Mouse (Mus musculus) heart, embryonic 16.5 days (tissue): Measurements from ENCODE around the gene Eci1. TPM values are rescaled to one million over a fixed set of nuclear protein-coding genes. Genes with fewer than 3 reads are reported as not detected.

Source experiments
- ATAC-seq: fragments of 200-750 bp; cut with Nextera tagmentation; replicated peaks from 2 replicates; pipeline ENCODE4 v1.8.0; 2017; ENCODE audit warnings: moderate number of reproducible peaks; ENCODE audit not compliant: insufficient read depth, low FRiP score; ENCODE audit errors: extremely low read depth
- H3K27ac ChIP-seq: fragments of 300-500 bp; sonication (generic); 2 replicates; pipeline ENCODE4 v1.5.1; 2014; ENCODE audit warnings: mild to moderate bottlenecking, low read length, control low read depth, moderate library complexity
- H3K27me3 ChIP-seq: fragments of 300-500 bp; sonication (generic); 2 replicates; pipeline ENCODE4 v1.6.1; 2014; ENCODE audit warnings: low read length, mixed read lengths; ENCODE audit not compliant: control insufficient read depth, insufficient read depth
- H3K36me3 ChIP-seq: fragments of 300-500 bp; sonication (generic); 2 replicates; pipeline ENCODE4 v1.6.1; 2014; ENCODE audit not compliant: control insufficient read depth, insufficient read depth
- H3K4me1 ChIP-seq: fragments of 300-500 bp; sonication (generic); 2 replicates; pipeline ENCODE4 v1.6.1; 2014; ENCODE audit warnings: low read length, mixed read lengths; ENCODE audit not compliant: control insufficient read depth, insufficient read depth
- H3K4me2 ChIP-seq: fragments of 300-500 bp; sonication (generic); 2 replicates; pipeline ENCODE4 v1.6.1; 2014; ENCODE audit warnings: low read depth, mild to moderate bottlenecking, control low read depth, low read length
- H3K4me3 ChIP-seq: fragments of 300-500 bp; sonication (generic); 2 replicates; pipeline ENCODE4 v1.5.1; 2014; ENCODE audit warnings: mild to moderate bottlenecking, control low read depth, low read length
- H3K9ac ChIP-seq: fragments of 300-500 bp; sonication (generic); 2 replicates; pipeline ENCODE4 v1.6.1; 2014; ENCODE audit warnings: low read length, control low read depth
- H3K9me3 ChIP-seq: fragments of 300-500 bp; sonication (generic); replicated peaks from 2 replicates; pipeline ENCODE4 v1.6.1; 2016; ENCODE audit warnings: low read length; ENCODE audit not compliant: control insufficient read depth
- WGBS: fragments of 180-500 bp; shearing (Covaris S2); extraction: QIAGEN DNeasy Blood & Tissue Kit; methylation state at CpG from one replicate; pipeline ENCODE4 v1.1.7; 2014; 5-methylcytosine and 5-hydroxymethylcytosine counted together
- polyA plus RNA-seq: library from polyadenylated mRNA; unstranded; fragments of >200 nt; fragmentation: Nextera tagmentation; extraction: Ambion mirVana; gene quantifications from 2 replicates; pipeline ENCODE4 v1.2.1, GENCODE M21; 2015

Eci1 gene
- polyA plus RNA-seq, 1 experiment from 2014 or later: 371 TPM

DNA sequence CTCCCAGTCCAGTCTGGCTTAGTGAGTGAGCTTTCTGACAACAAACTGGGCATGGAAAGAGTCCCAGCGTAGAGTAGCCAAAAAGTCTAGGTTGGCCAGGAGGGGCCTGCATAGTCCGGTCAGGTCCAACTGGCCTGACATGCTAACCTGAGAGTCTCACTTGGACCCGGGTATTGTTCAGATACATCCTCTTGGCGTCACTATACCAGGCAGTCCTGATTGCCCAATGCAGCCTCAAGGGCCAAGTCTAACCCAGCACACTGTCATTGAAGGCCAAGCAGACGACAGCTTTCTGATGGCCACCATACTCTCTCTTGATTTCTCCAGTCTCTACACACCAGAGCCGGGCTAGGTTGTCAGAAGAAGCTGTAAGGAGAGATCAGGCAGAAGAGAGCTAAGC lies 49.1 kb downstream of the Eci1 start:
- Histone ChIP-seq H3K4me1 (peaks cover 22% of the 10 kb centered on the region), H3K4me3 (no peak overlapping the region), H3K27ac (no peak overlapping the region), H3K27me3 (no peaks in the 10 kb centered on the region), H3K4me2 (no peak overlapping the region), H3K36me3 (peaks cover 28% of the 10 kb centered on the region), H3K9ac (no peak overlapping the region), H3K9me3 (no peaks in the 10 kb centered on the region)
- ATAC-seq: no peak
- 84% methylated on average over 6 of the region's 6 CpGs for WGBS

- Histone ChIP-seq H3K9me3 (no peaks in the 10 kb centered on the region), H3K9ac (no peak overlapping the region), H3K4me2 (no peak overlapping the region), H3K27ac (no peak overlapping the region), H3K4me1 (peaks cover 22% of the 10 kb centered on the region), H3K36me3 (peaks cover 28% of the 10 kb centered on the region), H3K27me3 (no peaks in the 10 kb centered on the region), H3K4me3 (no peak overlapping the region)
- 85% methylated on average over 10 of the region's 10 CpGs for WGBS
- ATAC-seq: no peak
Observed at GRCm38 (mm10) chr17:24476022-24476776, 49.8 kb downstream of the Eci1 start.

DNA sequence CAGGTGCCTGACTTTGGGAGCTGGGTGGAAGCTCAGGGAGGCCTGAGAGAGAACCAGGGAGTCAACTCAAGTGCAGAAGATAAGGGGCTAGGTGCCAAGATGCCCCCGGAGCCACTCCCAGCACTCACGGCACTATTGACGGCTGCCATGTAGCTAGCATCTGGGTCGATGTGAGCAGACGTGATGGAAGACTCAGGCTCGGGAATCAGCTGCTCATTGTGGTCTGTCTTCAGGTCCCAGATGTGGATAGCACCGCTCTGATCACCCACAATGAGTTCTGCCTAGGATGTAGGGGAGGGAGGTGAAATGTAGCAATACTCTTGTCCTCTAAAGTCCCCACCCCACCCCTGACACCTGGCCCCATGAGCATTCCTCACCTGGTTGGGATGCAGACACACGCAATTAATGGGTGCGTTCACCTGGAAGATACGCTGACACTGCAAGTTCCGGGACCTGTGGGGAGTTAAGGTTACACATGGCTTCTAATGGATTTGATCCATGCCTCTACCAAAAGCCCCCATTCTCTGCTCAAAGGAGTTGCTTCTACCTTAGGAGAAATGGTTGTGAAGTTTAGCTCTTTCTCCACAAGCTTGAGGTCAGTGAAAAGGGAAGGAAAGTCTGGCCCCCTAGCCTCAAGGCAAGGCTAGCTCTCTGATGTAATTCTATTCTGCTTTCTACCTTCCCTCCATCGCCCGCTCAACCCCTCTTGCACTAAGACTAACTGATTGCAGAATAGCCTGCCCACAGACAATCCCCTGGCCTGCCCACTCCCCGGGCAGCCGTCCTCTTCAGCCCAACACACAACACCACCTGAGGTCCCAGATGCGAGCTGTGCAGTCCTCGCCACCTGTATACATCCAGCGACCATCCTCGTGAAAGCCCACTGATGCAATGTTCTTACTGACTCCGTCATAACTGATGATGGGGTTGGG lies 50.9 kb downstream of the Eci1 start:
- Histone ChIP-seq H3K36me3 (peaks cover 28% of the 10 kb centered on the region), H3K4me2 (no peak overlapping the region), H3K9ac (peak overlapping the region; percentile 92), H3K27ac (no peak overlapping the region), H3K4me1 (peaks cover 13% of the 10 kb centered on the region), H3K9me3 (no peaks in the 10 kb centered on the region), H3K27me3 (no peaks in the 10 kb centered on the region), H3K4me3 (no peak overlapping the region)
- WGBS: 89% methylated on average over 20 of the region's 20 CpGs
- no peak for ATAC-seq

DNA sequence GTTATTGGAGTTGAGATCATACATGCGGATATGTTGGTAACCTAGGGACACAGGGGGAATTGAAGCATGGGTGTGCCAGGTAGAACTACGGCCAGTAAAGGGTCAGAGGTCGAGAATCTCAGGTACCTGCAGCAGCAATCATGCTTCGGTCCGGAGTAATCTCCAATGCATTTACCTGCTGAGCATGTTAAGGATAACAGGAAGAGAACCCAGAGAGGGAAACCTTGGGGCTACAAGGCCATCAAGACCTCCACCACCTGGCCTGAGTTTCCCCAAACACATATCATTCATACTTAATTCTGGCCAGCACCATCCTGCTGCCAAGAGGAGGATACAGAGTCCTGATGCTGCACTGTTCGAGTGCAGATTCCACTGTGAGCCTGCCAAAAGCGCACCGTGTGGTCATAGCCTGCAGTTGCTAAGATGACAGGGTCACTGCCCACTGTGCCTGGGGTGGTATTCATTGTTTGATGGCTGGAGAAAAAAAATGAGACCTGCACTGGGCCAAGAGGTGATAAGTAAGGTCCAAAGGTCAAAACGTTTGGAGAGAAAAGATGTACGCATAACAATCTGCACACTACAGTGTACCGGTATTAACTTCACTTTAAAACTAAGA lies 51.7 kb downstream of the Eci1 start:
- WGBS: 45% methylated on average over 11 of the region's 11 CpGs
- H3K4me2 ChIP-seq: peak overlapping the region; percentile 66
- peak overlapping the region; percentile 88 for H3K4me3 ChIP-seq
- ATAC-seq: no peak
- peak overlapping the region; percentile 92 for H3K9ac ChIP-seq
- H3K4me1 ChIP-seq: peaks cover 7% of the 10 kb centered on the region
- H3K36me3 ChIP-seq: peaks cover 28% of the 10 kb centered on the region
- H3K9me3 ChIP-seq: no peaks in the 10 kb centered on the region
- H3K27me3 ChIP-seq: no peaks in the 10 kb centered on the region
- no peak overlapping the region for H3K27ac ChIP-seq

- Histone ChIP-seq H3K36me3 (peaks cover 28% of the 10 kb centered on the region), H3K27ac (peak within 1 kb of the TSS; percentile 95), H3K4me3 (peak within 1 kb of the TSS; percentile 88), H3K9ac (peak within 1 kb of the TSS; percentile 92), H3K27me3 (no peaks in the 10 kb centered on the region), H3K4me1 (peaks cover 7% of the 10 kb centered on the region), H3K9me3 (no peaks in the 10 kb centered on the region), H3K4me2 (peak within 1 kb of the TSS; percentile 66)
- ATAC-seq: peak; percentile 93
- WGBS: under 1% methylated on average over 48 of the region's 48 CpGs
Observed at GRCm38 (mm10) chr17:24478663-24479380, 52.4 kb downstream of the Eci1 start, which contains the start of gene Mlst8. Mlst8 (minus strand) TSS chr17:24479078.

DNA sequence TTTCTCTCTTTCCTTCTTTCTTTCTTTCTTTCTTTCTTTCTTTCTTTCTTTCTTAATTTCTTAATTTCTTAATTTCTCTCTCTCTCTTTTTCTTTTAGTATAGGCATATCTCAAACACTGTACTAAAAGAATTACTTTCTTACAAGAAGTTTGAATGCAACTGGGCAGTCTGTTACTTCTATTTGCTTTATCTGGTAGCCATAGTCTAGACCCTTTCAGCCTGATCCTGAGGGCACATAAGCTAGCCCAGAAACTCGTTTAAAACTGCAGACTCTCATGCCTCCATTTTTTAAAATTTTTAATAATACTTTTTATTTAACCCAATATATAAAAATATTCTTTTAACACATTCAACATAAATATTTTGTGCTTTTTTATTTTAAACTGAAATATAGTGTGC lies 53.0 kb downstream of the Eci1 start:
- Histone ChIP-seq H3K36me3 (peaks cover 27% of the 10 kb centered on the region), H3K4me1 (peaks cover 7% of the 10 kb centered on the region), H3K4me2 (peak overlapping the region; percentile 45; the same call in 1 of the 2 replicates), H3K27me3 (no peaks in the 10 kb centered on the region), H3K27ac (no peak overlapping the region), H3K9me3 (no peaks in the 10 kb centered on the region), H3K4me3 (peak overlapping the region; percentile 88), H3K9ac (no peak overlapping the region; the same call in 1 of the 2 replicates)
- no peak for ATAC-seq
- 14% methylated on average over 1 of the region's 1 CpGs for WGBS

DNA sequence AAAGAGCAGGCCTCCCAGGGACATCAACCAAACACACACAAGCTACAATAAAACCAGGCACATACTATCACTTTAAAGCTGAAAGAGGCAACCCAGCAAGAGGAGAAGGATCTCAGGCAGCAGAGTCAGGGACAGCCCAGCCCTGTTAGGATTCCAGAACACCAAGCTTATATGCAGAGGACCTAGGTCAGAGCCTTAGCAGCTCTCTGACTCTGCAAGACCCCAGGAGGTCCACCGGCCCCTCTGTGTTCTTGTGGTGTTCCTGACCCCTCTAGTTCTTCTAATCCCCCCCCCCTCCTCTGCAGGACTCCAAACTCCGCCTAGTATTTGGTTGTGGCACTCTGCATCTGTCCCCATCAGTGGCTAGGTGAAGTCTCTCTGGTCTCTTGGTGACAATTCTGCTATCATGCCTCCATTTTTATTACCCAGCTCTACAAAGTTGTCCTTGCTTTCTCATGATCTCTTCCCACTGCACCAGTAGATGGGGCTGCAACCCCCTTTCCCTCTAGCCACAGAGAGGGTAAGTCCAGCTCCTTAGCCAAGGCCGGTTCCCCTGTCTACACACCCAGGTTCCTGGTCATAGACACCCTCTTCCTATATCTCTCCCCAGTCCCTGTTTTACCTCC lies 53.9 kb downstream of the Eci1 start:
- H3K27ac ChIP-seq: no peak overlapping the region
- 43% methylated on average over 3 of the region's 3 CpGs for WGBS
- ATAC-seq: no peak

More for the DNA sequence above, 53.9 kb downstream of the Eci1 start:
- H3K4me3 ChIP-seq: no peak overlapping the region
- H3K4me1 ChIP-seq: peaks cover 9% of the 10 kb centered on the region
- no peaks in the 10 kb centered on the region for H3K9me3 ChIP-seq
- H3K36me3 ChIP-seq: peaks cover 18% of the 10 kb centered on the region
- H3K9ac ChIP-seq: no peak overlapping the region
- no peaks in the 10 kb centered on the region for H3K27me3 ChIP-seq
- H3K4me2 ChIP-seq: no peak overlapping the region
